Mouse (Mus musculus) lung, postnatal 4 days (tissue): ENCODE measurements around the gene Txlna.
A peak's percentile ranks its signal among the peaks of the same experiment; 100 is the strongest.

Experiments
- DNase-seq, 2 experiments: peaks; one replicate each; pipeline ENCODE4 v3.0.0; 2021

The Txlna gene

DNA sequence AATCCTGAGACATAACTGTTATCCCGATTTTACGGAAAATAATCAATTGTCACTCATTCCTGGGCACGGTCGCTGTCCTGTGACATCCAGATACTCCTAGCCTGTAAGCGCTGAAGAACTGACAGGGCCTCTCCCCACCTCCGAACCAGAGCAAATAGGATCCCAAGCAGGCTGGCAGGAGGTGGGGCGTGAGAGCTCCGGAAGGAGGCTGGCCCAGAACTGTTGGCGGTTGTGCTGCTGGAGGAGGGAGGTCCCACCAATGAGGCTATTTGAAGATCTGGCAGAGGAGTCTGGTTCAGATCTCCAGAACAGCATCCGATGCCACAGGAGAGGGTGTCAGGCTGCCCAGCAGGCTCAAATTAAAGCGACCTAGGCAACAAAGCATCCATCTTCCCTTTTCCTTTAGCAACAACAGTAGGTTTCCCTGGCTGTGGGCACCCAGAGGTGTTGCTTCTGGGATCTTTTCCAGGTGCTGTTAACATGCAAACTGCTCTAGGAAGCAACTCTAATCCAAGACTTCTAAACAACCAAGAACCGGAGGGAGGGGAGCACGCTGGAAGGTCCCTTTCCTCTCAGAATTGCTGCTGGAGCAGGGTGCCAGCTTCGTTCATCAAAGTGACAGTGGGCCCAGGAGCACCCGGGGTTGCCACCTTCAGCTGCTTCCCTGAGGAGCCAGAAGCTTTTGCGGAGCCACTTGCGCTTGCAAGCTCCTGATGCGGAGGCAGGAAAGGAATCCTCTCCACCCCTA is 16.4 kb downstream of the Txlna start:
- peak; percentile 89 to 93 for DNase-seq

GRCm38 (mm10) chr4:129623681-129624091 is 17.2 kb downstream of the Txlna start, which contains the start of gene Ccdc28b:
Gene Ccdc28b, minus strand, starts transcription at chr4:129623947.
- peak in 1 of 2 experiments; percentile 53 for DNase-seq

DNA sequence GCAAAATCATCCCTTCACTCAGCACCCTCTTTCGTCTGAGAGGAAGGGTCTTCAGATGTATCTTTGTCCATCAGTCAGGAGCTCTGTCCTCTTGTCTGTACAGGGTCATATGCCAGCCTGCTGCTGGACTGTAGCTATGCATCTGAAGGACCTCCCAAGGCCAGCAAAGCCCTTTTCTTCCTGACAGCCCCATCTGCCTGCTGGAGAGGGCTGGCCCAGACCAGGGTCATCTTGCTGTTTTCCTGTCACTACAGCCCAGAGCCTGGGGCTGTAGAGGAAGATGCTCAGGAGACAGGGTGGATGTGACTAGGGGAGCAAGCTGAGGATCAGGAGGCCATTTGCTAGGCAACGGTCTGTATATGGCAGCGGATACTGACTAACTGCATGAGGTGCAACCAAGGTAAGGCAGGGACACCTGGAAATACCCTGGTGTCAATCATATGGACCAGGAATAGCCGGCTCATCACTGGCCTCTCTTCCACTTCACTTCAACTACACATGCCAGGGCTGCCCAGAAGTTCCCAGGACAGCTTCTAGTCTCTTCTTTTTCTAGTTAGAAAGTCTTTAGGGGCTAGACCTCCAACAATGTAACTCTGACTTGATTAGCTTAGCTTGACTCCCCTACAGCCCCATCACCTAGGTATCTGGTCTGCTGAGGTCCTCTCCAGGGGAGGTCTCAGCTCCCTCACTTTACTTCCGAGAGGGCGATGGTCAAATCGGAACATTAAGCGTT is 17.9 kb downstream of the Txlna start:
- DNase-seq: no peak

DNA sequence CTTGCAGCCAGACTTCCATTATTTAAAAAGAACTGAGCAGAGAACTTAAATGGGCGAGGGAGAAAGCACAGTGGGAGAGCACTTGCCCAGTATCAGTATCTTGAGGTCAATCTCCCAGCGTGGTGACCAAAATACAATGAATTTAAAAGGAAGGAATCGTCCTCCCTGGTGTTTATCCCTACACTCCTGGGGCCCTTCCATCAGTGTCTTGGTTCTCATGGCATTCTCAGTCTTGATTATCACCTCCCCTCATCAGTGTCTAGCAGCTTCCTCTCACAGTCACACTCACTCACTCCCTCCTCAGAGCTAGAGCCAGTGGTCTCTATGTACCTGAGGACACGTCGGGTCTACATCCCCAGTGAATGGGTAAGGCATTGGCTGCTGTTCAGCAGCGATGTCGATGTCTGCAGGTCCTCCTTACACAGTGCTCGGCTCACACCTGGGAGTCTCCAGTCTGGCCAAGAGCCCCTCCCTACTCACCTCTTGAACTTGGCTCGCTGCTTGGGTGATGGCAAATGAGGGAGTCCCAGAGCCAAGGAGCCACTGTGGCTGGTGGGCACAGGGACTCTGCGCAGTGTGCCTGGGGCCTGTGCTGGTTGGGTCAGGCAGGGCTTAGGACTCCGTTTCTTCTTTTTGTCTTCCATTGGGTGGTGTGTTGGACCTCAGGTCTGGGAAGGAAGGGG is 18.6 kb downstream of the Txlna start:
- no peak for DNase-seq

DNA sequence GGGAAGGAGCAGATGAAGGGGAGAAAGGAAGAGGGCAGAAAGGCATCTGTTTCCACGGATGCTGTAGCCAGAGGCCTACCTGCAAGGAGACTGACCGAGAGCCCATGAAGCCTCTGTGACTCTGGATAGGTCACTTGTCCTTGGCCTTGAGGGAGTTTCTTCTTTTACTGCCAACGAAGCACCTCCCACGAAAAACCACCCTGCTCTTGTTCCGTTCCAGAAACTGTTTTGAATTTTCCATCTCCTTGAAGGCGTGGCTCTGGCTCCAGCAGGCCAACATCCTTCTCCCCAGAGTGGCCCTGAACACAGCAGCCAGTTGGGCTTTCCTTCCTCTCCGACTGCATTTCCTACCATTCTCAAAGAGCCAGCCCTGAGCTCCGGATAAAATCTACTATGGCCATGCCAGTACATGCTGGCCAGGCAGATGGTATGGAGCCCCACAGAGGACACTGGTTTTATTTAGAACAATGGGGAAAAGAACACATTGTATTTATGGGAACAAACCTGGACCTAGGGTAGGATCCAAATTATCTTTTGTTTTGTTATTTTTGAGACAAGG is 19.5 kb downstream of the Txlna start:
- peak in 1 of 2 experiments; percentile 58 for DNase-seq

- no peak for DNase-seq
Observed at GRCm38 (mm10) chr4:129620419-129621282, 20.2 kb downstream of the Txlna start.

DNA sequence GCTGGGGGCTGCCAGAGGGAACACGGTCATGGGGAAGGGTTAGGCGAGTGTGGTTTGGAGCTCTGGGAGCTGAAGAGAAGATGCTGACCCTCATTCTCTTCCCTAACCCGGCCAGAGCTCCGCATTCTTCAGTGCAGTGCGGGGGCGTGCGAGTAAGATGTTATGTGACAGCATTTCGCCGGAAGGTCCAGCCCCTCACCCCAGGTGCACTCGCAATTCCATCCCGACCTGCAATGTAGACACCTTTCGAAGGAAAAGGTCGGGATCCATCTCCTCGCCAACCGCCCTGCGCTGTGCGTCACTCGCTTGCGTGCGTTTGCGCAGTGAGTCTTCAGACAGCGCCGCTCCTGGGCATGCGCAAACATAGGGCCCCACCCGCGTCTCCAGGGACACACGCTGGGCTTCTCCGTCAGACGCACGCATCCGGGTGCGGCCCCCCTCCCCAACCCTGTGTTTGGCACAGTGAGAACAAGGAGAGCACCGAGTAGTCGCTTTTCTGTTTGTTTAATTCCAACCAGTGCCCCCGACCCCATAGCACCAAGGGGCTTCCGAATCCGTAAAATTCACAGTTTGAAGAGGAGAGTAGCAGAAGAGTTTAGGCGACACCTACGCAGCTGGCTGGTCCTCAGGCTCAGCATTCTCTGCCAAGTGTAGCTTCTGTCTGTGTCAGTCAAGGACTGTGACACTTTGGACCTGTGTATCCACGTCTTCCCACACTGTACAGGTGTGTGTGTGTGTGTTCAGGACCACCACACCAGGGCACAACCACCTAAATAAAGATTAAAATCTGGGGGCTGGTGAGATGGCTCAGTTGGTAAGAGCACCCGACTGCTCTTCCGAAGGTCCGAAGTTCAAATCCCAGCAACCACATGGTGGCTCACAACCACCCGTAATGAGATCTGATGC is 21.8 kb downstream of the Txlna start, which contains the start of gene Iqcc:
Gene Iqcc, minus strand, starts transcription at position 314 of the 906 bp plus-strand sequence.
- DNase-seq: peak; percentile 96 to 97

- DNase-seq: no peak
Observed at GRCm38 (mm10) chr4:129618031-129618430, 22.8 kb downstream of the Txlna start.

- no peak for DNase-seq
Observed at GRCm38 (mm10) chr4:129617121-129617641, 23.7 kb downstream of the Txlna start.

GRCm38 (mm10) chr4:129616631-129617030 is 24.2 kb downstream of the Txlna start:
- DNase-seq: no peak

DNA sequence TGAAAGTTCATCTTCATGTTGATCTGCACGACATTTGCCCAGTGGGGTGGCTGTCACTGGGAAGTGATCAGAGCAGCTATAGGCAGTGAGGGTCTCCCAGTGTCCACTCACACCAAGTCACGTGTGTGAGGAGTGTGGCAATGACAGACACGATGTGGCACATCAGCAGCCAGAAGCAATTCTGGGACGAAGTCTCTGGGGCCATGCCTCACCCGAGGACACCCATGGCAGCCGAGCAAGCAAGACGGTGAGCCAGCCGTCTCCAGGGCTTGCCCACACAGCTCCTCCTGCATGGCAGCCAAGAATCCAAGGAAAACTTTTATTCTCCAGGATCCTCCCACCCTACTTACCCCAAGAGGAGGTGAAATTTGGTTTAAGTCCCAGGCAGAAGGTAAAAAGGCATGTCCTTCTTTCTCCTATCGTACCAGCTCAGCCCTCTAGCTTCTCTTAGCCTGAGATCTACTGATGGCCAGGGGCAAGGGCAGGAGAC is 25.0 kb downstream of the Txlna start:
- DNase-seq: no peak

DNA sequence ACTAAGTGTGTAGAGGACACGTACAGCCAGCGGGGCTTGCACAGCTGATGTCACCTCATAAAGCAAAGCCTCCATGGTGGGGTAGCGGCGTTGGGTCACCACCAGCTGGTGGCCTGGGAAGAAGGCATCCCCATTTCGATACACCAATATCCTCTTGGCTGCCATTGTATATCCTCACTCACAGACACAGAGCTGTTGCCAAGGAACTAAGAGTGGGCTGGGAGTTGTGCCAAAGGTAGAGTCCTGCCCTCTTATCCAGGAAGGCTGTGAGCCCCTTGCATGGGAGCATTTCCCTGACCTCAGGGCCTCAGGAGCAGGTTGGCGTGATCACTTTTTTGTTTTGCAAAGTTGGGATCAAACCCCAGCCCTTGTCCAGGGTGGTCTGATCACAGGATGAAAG is 26.8 kb downstream of the Txlna start, which contains the start of gene Dcdc2b:
Gene Dcdc2b, minus strand, starts transcription at position 165 of the 400 bp plus-strand sequence.
- peak; percentile 65 to 73 for DNase-seq

DNA sequence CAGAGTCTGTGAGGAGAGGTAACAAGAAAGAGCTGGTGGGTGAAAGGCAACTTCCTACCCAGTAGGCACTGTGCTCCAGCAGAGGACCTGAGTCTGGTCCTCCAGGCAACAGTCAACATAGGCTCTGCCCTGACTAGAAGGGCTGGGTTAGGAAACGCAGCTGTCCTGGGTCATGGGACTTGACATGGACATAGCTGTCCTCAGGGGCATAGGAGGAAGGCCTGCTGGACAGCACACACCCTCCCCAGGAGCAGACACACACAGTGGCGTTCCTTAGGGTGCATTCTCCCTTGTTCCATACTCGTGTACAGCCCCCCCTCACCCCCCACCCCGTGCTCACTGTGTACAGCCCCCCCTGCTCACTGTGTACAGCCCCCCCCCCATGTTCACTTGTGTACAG is 30.4 kb downstream of the Txlna start:
- no peak for DNase-seq

DNA sequence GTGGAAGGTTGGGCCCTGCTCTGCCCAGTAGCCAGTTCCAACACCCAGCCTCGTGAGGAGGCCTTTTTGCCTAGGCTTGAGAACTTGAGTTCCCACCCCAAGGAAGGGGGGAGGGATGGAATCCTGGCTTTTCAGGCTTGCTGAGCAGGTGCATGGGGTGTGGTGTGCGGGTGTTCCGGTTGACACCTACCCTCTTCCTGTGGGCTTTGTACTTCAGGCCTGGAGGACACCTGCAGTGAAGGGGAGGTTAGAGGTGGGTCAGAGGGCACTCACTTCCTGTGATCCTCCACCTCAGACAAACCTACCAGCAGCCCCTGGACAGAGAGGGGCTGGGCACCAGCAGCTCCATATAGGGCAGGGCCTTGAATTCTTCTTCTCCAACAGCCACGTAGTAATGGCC is 30.8 kb downstream of the Txlna start:
- no peak for DNase-seq

DNA sequence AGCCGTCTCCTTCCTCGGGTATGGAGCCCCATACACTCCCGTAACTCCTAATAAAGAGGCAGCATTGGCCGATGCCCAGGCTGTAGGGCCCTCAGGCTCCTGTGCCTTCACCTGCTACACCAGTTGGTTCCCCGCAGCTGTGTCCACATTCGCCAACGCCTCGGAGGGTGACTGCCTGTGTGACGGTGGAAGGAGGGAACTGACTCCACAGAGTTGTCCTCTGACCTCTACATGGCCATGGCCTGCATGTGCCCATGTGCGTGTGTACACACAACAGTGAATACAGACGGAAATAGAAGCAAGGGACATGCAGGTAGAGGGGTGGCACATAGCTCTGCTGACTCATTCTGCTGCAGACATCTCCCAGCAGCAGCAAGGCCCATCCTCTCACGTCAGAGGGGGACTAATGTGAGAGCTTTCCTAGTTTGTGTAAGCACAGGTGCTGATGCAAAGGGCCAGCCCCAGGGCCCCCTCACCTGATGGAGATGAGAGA is 31.7 kb downstream of the Txlna start:
- DNase-seq: no peak

- peak; percentile 77 to 86 for DNase-seq
Observed at GRCm38 (mm10) chr4:129608426-129609025, 32.3 kb downstream of the Txlna start.

DNA sequence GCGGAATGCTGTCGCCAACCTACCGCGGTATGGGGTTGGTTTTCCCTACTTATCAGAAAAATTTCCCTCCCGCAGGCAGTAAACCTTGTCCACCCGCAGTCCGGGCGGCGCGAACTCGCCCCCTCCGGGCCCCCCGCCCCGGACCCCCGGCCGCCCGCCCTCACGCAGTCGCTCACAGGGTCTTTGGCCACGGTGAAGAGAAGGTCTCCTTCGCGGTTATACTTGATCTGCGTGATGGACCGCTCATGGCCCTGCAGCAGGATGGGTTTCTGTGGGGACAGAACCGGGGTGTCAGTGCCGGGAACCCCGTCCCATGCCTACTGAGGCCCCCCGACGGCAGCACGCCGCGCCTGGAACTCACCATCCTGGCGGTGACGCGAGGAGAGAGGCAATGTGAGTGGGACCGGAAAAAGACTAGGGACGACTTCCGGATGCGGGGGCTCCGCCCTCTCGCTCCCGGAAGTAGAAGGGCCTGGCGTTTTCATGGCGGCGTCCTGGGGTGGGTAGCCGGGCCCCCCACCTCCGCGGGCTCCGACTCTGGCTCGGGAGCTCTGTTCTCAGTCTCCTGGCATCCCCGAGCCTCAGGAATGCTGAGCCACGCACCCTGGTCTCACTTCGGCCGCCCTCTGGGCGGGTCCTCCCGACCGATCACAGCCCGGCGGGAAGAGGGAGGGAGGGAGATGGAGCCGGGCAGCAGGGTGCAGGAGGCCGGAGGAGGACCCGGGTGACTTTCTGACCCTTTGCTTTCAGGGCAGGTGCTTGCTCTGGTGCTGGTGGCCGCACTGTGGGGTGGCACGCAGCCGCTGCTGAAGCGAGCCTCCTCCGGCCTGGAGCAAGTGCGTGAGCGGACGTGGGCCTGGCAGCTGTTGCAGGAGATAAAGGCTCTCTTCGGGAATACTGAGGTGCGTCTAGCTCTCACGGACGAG is 40.4 kb downstream of the Txlna start, which contains the start of the genes Eif3i and Tmem234:
Gene Eif3i, minus strand, starts transcription at position 416 of the 926 bp plus-strand sequence.
Gene Tmem234, plus strand, starts transcription at position 436 of the 926 bp plus-strand sequence.
- peak; percentile 90 to 91 for DNase-seq

DNA sequence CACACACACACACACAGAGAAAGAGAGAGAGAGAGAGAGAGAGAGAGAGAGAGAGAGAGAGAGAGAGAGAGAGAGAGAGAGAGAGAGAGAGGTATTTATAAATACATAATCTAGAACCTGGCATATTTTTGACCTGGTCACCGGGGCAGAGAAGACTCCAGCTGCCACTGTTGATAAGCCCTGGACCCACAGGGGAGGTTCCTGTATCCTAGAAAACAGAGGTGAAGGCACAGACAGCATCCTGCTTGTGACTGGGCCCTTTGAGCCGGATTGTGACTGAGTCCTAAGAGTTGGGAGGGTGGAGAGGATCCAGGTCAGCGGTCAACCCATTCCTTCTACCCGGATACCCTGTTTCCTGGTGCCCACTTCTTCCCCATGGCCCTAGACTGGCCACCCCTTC is 52.0 kb downstream of the Txlna start:
- DNase-seq: no peak
